Mouse (Mus musculus): Measurements from ENCODE around the gene Olfr676.
"Not testable (repeated sequence)": the region's sequence is repeated elsewhere in the genome, so short reads cannot be mapped to it uniquely, and the experiment has no call there.

Olfr676 gene

GRCm38 (mm10) chr7:105032398-105032797 lies at the start of gene Olfr676:
Olfr676 (plus strand) TSS chr7:105032698.
- no peak for DNase-seq

- DNase-seq = no peak
Measured at GRCm38 (mm10) chr7:105001929-105002328, 30.6 kb upstream of the Olfr676 start, which contains the start of gene Olfr672. Olfr672 (minus strand) TSS chr7:105002029.

- no peak for DNase-seq
Measured at GRCm38 (mm10) chr7:105022530-105022929, 10.0 kb upstream of the Olfr676 start.

- no peak for DNase-seq
Measured at GRCm38 (mm10) chr7:105028360-105028759, 4.1 kb upstream of the Olfr676 start, which contains the start of gene Olfr675. Olfr675 (minus strand) TSS chr7:105028460.

- DNase-seq = not testable (repeated sequence)
Measured at GRCm38 (mm10) chr7:105033836-105034235, 1.3 kb downstream of the Olfr676 start.

- DNase-seq = no peak
Measured at GRCm38 (mm10) chr7:105058951-105059350, 26.5 kb downstream of the Olfr676 start.

- DNase-seq = no peak
Measured at GRCm38 (mm10) chr7:105064175-105064574, 31.7 kb downstream of the Olfr676 start, which contains the start of gene Olfr678. Olfr678 (plus strand) TSS chr7:105064475.

GRCm38 (mm10) chr7:105080905-105081304 lies 48.4 kb downstream of the Olfr676 start, which contains the start of gene Olfr679:
Olfr679 (plus strand) TSS chr7:105081205.
- no peak for DNase-seq

All from right cerebral cortex, postnatal 14 days (tissue).